Mouse (Mus musculus) forebrain, embryonic 14.5 days (tissue): ENCODE measurements around the gene Olfr485. TPM values are rescaled to one million over a fixed set of nuclear protein-coding genes. Genes with fewer than 3 reads are reported as not detected.

Experiments used
- ATAC-seq: fragments of 200-750 bp; cut with Nextera tagmentation; 2 replicates; pipeline ENCODE4 v1.8.0; 2017; ENCODE audit warnings: mild to moderate bottlenecking, moderate library complexity
- DNase-seq: peaks from one replicate; pipeline ENCODE4 v3.0.0-alpha.2; 2015; ENCODE audit warnings: low spot score
- H3K27ac ChIP-seq: fragments of 300-500 bp; sonication (generic); 2 replicates; pipeline ENCODE4 v1.5.1; 2014; ENCODE audit warnings: low read depth, mild to moderate bottlenecking, control low read depth, low read length, moderate library complexity
- H3K27me3 ChIP-seq: fragments of 300-500 bp; sonication (generic); replicated peaks from 2 replicates; pipeline ENCODE4 v1.6.1; 2014; ENCODE audit warnings: low read length, control low read depth, mixed read lengths; ENCODE audit not compliant: control insufficient read depth, insufficient read depth
- H3K36me3 ChIP-seq: fragments of 300-500 bp; sonication (generic); 2 replicates; pipeline ENCODE4 v1.6.1; 2014; ENCODE audit warnings: low read length, control low read depth; ENCODE audit not compliant: control insufficient read depth, insufficient read depth
- H3K4me1 ChIP-seq: fragments of 300-500 bp; sonication (generic); 2 replicates; pipeline ENCODE4 v1.6.1; 2014; ENCODE audit warnings: antibody characterized with exemption, low read length, control low read depth; ENCODE audit not compliant: control insufficient read depth, insufficient read depth
- H3K4me2 ChIP-seq: fragments of 300-500 bp; sonication (generic); 2 replicates; pipeline ENCODE4 v1.6.1; 2014; ENCODE audit warnings: mild to moderate bottlenecking, control low read depth, low read length
- H3K4me3 ChIP-seq: fragments of 300-500 bp; sonication (generic); 2 replicates; pipeline ENCODE4 v1.5.1; 2014; ENCODE audit warnings: low read depth, low read length, control low read depth
- H3K9ac ChIP-seq: fragments of 300-500 bp; sonication (generic); 2 replicates; pipeline ENCODE4 v1.6.1; 2014; ENCODE audit warnings: mild to moderate bottlenecking, low read length, control low read depth, moderate library complexity
- H3K9me3 ChIP-seq: fragments of 300-500 bp; sonication (generic); replicated peaks from 2 replicates; pipeline ENCODE4 v1.6.1; 2016; ENCODE audit warnings: low read length, control low read depth, mixed read lengths; ENCODE audit not compliant: control insufficient read depth
- WGBS: fragments of 180-500 bp; shearing (Covaris S2); extraction: QIAGEN DNeasy Blood & Tissue Kit; methylation state at CpG from one replicate; pipeline ENCODE4 v1.1.7; 2014; 5-methylcytosine and 5-hydroxymethylcytosine counted together
- polyA plus RNA-seq: library from polyadenylated mRNA; unstranded; fragments of >200 nt; fragmentation: Nextera tagmentation; extraction: Ambion mirVana; gene quantifications from 2 replicates; pipeline ENCODE4 v1.2.1, GENCODE M21; 2014

Gene Olfr485
- polyA plus RNA-seq, 1 experiment from 2014 or later: not detected

DNA sequence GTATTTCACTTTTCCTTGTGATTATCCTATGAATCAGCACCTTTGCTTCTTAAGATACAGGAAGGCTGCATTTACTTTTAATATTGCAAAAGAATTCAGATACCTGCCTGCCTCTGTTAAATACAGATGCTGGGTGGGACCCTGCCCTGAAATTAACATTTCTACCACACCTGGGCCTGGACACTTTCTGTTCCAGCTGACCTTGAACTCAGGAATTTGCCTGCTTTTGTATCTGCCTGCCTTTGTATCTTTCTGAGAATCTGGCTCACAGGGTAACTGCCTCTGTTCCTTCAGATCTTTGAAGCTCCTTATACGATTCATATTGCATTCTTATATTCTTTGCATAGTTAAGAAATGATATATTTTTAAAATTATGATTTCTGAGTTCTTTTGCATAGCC, 38.3 kb downstream of the Olfr485 start:
- Histone ChIP-seq H3K27ac (no peak overlapping the region), H3K9me3 (no peaks in the 10 kb centered on the region), H3K36me3 (no peaks in the 10 kb centered on the region), H3K4me1 (no peaks in the 10 kb centered on the region), H3K9ac (no peak overlapping the region), H3K4me3 (no peak overlapping the region), H3K27me3 (no peaks in the 10 kb centered on the region), H3K4me2 (no peak overlapping the region)
- 65% methylated on average over 1 of the region's 1 CpGs for WGBS
- no peak for ATAC-seq
- DNase-seq: no peak

DNA sequence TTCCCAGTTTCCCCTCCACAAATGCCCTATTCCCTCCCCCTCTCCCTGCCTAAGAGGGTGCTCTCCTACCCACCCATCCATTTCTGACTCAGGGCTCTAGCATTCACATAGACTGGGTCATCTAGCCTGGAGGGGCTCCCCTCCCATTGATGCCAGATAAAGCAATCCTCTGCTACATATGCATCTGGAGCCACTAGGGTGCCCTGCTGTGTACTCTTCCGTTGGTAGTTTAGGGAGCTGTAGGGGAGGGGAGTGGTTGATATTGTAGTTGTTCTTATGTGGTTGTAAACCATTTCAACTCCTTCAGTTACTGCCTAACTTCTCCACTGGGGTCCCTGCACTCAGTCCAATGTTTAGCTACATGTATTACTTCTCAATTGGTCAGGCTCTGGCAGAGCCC, 39.0 kb downstream of the Olfr485 start:
- no peak overlapping the region for H3K4me2 ChIP-seq
- H3K9me3 ChIP-seq: no peaks in the 10 kb centered on the region
- ATAC-seq: no peak
- no peaks in the 10 kb centered on the region for H3K4me1 ChIP-seq
- 4% methylated on average over 1 of the region's 1 CpGs for WGBS
- no peaks in the 10 kb centered on the region for H3K36me3 ChIP-seq
- H3K27me3 ChIP-seq: no peaks in the 10 kb centered on the region
- no peak for DNase-seq
- no peak overlapping the region for H3K4me3 ChIP-seq
- no peak overlapping the region for H3K27ac ChIP-seq
- no peak overlapping the region for H3K9ac ChIP-seq

Other genes with a start within 250 kb of the Olfr485 start
- gene Olfr473, start 229.4 kb downstream of the Olfr485 start, polyA plus RNA-seq: not detected in 2 replicates
- gene Olfr474, start 205.2 kb downstream of the Olfr485 start, polyA plus RNA-seq: not detected in 2 replicates
- not detected in 2 replicates for gene Olfr476, start 195.1 kb downstream of the Olfr485 start, polyA plus RNA-seq
- not detected in 2 replicates for gene Olfr477, start 173.2 kb downstream of the Olfr485 start, polyA plus RNA-seq
- gene Olfr478, start 125.9 kb downstream of the Olfr485 start, polyA plus RNA-seq: not detected in 2 replicates
- gene Olfr479, start 109.2 kb downstream of the Olfr485 start, polyA plus RNA-seq: not detected in 2 replicates
- not detected in 2 replicates for gene Olfr480, start 92.5 kb downstream of the Olfr485 start, polyA plus RNA-seq
- gene Olfr481, start 80.0 kb downstream of the Olfr485 start, polyA plus RNA-seq: not detected in 2 replicates
- 0.13 TPM in 1 of 2 replicates, not detected in the other for gene Olfr482, start 62.3 kb downstream of the Olfr485 start, polyA plus RNA-seq
- not detected in 2 replicates for gene Olfr483, start 59.0 kb downstream of the Olfr485 start, polyA plus RNA-seq
- gene Olfr484, start 32.4 kb downstream of the Olfr485 start, polyA plus RNA-seq: not detected in 2 replicates
- not detected in 2 replicates for gene Olfr486, start 12.9 kb upstream of the Olfr485 start, polyA plus RNA-seq
- not detected in 2 replicates for gene Olfr487, start 54.8 kb upstream of the Olfr485 start, polyA plus RNA-seq
- not detected in 2 replicates for gene Olfr488, start 98.5 kb upstream of the Olfr485 start, polyA plus RNA-seq
- not detected in 2 replicates for gene Olfr490, start 129.1 kb upstream of the Olfr485 start, polyA plus RNA-seq
- gene Olfr491, start 153.6 kb upstream of the Olfr485 start, polyA plus RNA-seq: not detected in 2 replicates
- gene Olfr492, start 163.8 kb upstream of the Olfr485 start, polyA plus RNA-seq: not detected in 2 replicates
- gene Olfr493, start 187.1 kb upstream of the Olfr485 start, polyA plus RNA-seq: not detected in 2 replicates
- gene Olfr494, start 205.5 kb upstream of the Olfr485 start, polyA plus RNA-seq: not detected in 2 replicates
- not detected in 2 replicates for gene Olfr495, start 233.3 kb upstream of the Olfr485 start, polyA plus RNA-seq